Mouse (Mus musculus) urinary bladder, postnatal 0 days (tissue): ENCODE results near the gene Olfr195. TPM values are rescaled to one million over a fixed set of nuclear protein-coding genes. Genes with fewer than 3 reads are reported as not detected.

ENCODE experiments used
- polyA plus RNA-seq: library from polyadenylated mRNA; unstranded; fragments of >200 nt; fragmentation: Nextera tagmentation; extraction: Ambion mirVana; gene quantifications from 2 replicates; pipeline ENCODE4 v1.2.1, GENCODE M21; 2015

Gene Olfr195
- not detected in 2 replicates for polyA plus RNA-seq

GRCm38 (mm10) chr16:59146746-59147145 is at the start of gene Olfr195:
TSS of gene Olfr195 (plus strand) at chr16:59147046.

GRCm38 (mm10) chr16:59111781-59112180 is 35.1 kb upstream of the Olfr195 start, which contains the start of gene Olfr193:
TSS of gene Olfr193 (minus strand) at chr16:59111881.

GRCm38 (mm10) chr16:59120969-59121368 is 25.9 kb upstream of the Olfr195 start, which contains the start of gene Olfr194:
TSS of gene Olfr194 (minus strand) at chr16:59121069.

GRCm38 (mm10) chr16:59170354-59170753 is 23.5 kb downstream of the Olfr195 start, which contains the start of gene Olfr196:
TSS of gene Olfr196 (minus strand) at chr16:59170454.

Other genes with a start within 250 kb of the Olfr195 start
- gene Olfr181, start 218.3 kb upstream of the Olfr195 start, polyA plus RNA-seq, result not detected in 2 replicates
- gene Olfr180, start 217.7 kb upstream of the Olfr195 start, polyA plus RNA-seq, result not detected in 2 replicates
- gene Olfr183, start 151.7 kb upstream of the Olfr195 start, polyA plus RNA-seq, result not detected in 2 replicates
- not detected in 2 replicates for gene Olfr186, start 116.8 kb upstream of the Olfr195 start, polyA plus RNA-seq
- gene Olfr187, start 107.3 kb upstream of the Olfr195 start, polyA plus RNA-seq, result not detected in 2 replicates
- gene Olfr190, start 69.0 kb upstream of the Olfr195 start, polyA plus RNA-seq, result not detected in 2 replicates
- gene Olfr191, start 57.2 kb upstream of the Olfr195 start, polyA plus RNA-seq, result not detected in 2 replicates
- not detected in 2 replicates for gene Olfr193, start 35.2 kb upstream of the Olfr195 start, polyA plus RNA-seq
- not detected in 2 replicates for gene Olfr194, start 26.0 kb upstream of the Olfr195 start, polyA plus RNA-seq
- gene Olfr196, start 23.4 kb downstream of the Olfr195 start, polyA plus RNA-seq, result not detected in 2 replicates
- not detected in 2 replicates for gene Olfr198, start 56.5 kb downstream of the Olfr195 start, polyA plus RNA-seq
- not detected in 2 replicates for gene Olfr199, start 72.7 kb downstream of the Olfr195 start, polyA plus RNA-seq
- gene Olfr201, start 125.6 kb downstream of the Olfr195 start, polyA plus RNA-seq, result not detected in 2 replicates
- not detected in 2 replicates for gene Olfr202, start 139.7 kb downstream of the Olfr195 start, polyA plus RNA-seq
- not detected in 2 replicates for gene Olfr203, start 151.8 kb downstream of the Olfr195 start, polyA plus RNA-seq
- gene Olfr204, start 171.2 kb downstream of the Olfr195 start, polyA plus RNA-seq, result not detected in 2 replicates
- gene Olfr205, start 184.1 kb downstream of the Olfr195 start, polyA plus RNA-seq, result not detected in 2 replicates
- gene Olfr206, start 202.2 kb downstream of the Olfr195 start, polyA plus RNA-seq, result not detected in 2 replicates
- not detected in 2 replicates for gene Olfr209, start 216.9 kb downstream of the Olfr195 start, polyA plus RNA-seq